Mouse (Mus musculus): ENCODE results near the gene Unc79.

Unc79 gene

DNA sequence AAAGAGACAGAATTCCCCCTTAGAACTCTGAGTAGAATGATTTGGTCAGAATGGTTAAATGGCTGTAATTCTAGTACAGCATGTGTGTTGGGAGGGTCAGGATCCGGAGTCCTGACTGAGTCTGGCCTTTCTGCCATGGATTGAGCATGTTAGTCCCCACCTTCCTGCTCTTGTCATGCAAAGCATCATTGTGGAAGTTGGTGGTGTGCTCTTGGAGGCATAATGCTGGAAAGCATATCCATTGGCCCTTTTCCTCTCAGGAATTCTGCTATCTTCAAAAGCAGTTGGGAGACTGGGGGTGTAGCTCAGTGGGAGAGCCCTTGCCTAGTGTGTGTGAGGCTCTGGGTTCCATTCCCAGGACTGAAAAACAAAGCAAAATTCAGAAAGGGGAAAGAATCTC lies 175.2 kb downstream of the Unc79 start:
- DNase-seq (ENCODE audit: low spot score in 2 of 2): no peak

- no peak for DNase-seq (ENCODE audit: low spot score in 2 of 2)
Observed at GRCm38 (mm10) chr12:103128914-103129313, 180.3 kb downstream of the Unc79 start.

GRCm38 (mm10) chr12:103129395-103130248 lies 181.0 kb downstream of the Unc79 start:
- no peak for DNase-seq (ENCODE audit: low spot score in 2 of 2)

DNA sequence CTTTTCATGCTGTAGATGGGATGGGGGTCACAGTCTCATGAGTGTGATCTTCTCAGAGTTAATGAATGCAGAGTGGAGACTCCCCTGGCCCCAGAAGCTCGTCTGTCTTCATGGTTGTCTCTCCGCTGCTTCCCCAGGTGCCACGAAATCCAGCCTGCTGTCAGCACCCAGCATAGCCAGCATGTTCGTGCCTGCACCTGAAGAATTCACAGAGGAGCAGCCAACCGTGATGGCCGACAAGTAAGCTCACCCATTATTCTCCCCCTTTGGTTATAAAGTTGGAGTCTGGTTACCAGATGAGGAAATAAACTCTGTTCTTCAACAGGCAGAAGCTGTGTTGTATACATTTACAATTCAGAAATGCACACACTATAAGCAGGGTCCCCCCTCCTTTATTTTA lies 182.8 kb downstream of the Unc79 start:
- DNase-seq (ENCODE audit: low spot score in 2 of 2): no peak

DNA sequence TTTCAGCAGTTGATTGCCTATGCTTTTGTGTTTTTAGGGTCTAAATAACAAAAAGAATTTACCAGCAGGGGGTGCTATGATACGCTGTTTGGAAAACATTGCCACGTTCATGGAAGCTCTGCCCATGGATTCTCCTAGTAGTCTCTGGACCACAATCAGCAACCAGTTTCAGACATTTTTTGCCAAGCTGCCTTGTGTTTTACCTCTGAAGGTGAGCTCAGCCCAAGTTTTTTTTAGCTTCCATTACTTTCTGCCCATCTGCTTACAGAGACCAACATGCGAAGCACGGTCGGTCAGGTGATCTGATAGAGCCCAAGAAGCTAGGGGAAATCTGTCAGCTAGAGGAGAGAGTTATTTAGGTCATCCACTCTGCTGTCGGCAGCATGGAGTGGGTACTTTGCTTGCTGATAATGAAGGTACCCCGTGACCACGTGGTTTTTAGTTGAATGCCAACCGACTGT lies 193.9 kb downstream of the Unc79 start:
- DNase-seq (ENCODE audit: low spot score in 2 of 2): no peak

GRCm38 (mm10) chr12:103143798-103144565 lies 195.3 kb downstream of the Unc79 start:
- DNase-seq (ENCODE audit: low spot score in 2 of 2): peak in 1 of 2 experiments; percentile 47

DNA sequence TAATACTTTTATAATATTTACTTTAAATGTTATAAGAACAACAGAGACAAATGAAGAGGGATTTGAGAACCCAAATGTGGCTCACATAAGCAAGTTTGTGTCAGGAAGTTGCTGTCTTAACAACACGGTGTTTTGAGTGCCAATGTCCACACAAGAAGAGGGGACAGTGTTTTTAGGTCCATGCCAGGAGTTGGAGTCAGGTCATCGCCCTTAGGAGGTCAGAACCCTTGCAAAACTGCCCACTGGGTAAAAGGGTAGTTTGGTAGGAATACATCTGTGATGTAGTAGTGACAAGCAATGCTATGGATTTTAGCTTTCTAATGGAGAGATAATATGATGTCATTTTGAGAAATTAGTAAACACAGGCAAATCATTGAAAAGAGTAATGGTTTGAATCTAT lies 201.6 kb downstream of the Unc79 start:
- DNase-seq (ENCODE audit: low spot score in 2 of 2): no peak

DNA sequence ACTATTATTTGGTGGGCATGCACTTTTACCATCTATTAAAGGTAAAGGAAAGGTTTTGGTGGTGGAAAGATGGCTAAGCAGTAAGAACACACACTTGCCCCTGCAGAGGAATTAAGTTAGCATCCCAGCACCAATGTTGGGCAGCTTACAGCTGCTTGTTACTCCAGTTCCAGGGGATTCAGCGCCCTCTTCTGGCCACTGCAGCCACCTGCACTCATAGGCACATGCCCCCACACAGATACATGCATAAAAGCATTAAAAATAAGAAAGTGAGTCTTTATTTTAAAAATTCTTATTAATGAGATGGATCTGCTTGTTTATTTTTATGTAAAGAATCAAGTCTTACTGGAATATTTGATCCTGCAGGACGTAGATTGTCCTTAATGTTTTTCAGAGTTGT lies 206.3 kb downstream of the Unc79 start:
- no peak for DNase-seq (ENCODE audit: low spot score in 2 of 2)

DNA sequence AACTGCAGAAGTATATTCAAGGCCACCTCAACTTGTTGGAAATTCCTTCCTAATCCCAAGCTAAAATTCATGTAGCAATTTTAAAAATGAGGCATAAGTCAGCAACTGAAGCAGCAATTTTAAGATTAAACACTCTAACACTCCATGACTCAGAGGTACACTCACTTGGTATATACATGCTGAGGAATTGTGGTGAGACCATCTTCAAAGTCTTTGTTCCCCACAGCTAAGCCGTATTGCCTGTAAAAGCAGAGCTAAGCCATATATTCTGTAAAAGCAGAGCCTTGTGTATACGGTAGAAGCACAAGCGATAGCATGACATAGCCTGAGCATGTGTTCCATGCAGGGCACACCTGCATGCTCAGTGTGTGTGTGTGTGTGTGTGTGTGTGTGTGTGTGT lies 206.7 kb downstream of the Unc79 start:
- DNase-seq (ENCODE audit: low spot score in 2 of 2): no peak

DNA sequence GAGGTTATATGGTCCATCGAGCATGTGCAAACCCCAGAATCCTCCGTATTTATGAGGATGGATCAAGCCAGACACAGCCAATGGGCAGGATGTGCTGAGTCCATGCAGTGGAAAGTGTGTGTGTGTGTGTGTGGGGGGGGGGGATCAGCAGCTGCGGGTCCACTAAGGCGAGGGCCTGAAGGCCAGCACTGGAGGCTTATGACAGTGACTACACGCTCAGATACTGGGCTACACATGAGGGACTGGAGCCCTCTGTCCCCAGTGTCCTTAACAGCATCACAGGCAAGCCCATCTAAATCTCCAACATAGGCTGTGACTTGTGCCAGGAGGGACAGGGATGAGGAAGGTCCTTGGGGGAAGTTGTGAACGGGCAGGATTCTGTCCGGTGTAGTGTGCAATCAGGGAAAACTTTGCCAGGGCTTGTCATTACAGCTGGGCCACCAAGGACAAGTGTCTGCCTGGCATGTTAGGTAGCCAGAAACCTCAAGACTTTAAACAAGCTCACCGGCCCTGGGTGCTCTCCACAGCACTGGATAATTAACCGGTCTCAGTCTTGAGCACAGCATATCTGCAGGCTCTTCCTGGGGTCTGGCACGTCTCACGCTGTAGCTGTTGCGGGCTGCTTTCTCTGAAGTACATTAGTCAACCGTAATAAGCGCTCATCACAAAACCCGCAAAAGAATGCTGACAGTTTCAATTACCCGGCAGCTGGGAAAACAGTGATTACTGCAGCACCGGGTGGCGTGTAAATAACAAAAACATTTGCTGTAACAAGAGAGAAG lies 208.7 kb downstream of the Unc79 start:
- DNase-seq (ENCODE audit: low spot score in 2 of 2): no peak

- peak; percentile 20 to 43 for DNase-seq (ENCODE audit: low spot score in 2 of 2)
Observed at GRCm38 (mm10) chr12:103159016-103159415, 210.4 kb downstream of the Unc79 start.

GRCm38 (mm10) chr12:103160721-103161120 lies 212.1 kb downstream of the Unc79 start:
- DNase-seq (ENCODE audit: low spot score in 2 of 2): no peak

DNA sequence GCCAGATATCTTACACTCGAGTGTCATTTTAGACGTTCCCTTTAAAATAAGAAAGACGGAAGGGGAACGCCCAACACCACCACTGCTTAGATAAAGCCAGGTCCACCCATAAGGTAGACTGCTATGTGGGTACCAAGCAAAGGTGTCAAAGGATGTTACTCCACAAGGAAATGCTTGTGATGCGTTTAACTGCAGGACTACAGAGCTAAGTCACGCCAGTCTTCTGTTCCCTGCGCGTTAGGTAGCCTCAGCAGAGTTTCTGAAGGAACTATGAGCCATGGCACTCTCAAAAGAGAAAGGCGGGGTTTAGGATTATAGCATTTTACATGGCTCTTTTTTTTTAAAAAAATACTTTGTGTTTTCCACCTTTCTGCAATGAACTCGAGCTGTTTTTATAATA lies 214.9 kb downstream of the Unc79 start:
- no peak for DNase-seq (ENCODE audit: low spot score in 2 of 2)

GRCm38 (mm10) chr12:103164101-103165030 lies 215.7 kb downstream of the Unc79 start:
- DNase-seq (ENCODE audit: low spot score in 2 of 2): no peak

DNA sequence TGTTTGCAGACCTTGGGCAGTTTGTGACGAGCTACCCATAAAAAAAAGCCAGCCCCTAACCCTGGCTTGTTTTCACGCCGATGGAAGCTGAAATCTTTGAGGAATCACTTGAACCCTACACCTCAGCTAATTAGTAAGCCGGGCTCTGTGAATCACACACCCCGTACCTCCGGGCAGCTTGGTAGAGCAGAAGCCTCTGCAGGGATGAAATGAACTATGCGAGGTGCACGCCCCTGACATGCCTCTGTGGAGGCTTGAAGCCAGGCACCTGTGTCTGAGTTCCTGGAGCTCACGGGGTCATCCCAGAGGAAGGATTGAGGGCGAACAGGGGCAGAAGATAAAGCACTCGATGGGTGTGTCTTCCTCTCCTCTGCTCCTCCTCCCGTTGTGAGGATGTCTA lies 220.2 kb downstream of the Unc79 start:
- no peak for DNase-seq (ENCODE audit: low spot score in 2 of 2)

GRCm38 (mm10) chr12:103183057-103183456 lies 234.4 kb downstream of the Unc79 start:
- no peak for DNase-seq (ENCODE audit: low spot score in 2 of 2)

- DNase-seq (ENCODE audit: low spot score in 2 of 2): no peak
Observed at GRCm38 (mm10) chr12:103187020-103187419, 238.4 kb downstream of the Unc79 start.

GRCm38 (mm10) chr12:103188223-103188622 lies 239.6 kb downstream of the Unc79 start:
- DNase-seq (ENCODE audit: low spot score in 2 of 2): no peak

GRCm38 (mm10) chr12:103189771-103190170 lies 241.1 kb downstream of the Unc79 start:
- peak in 1 of 2 experiments; percentile 56 for DNase-seq (ENCODE audit: low spot score in 2 of 2)

DNA sequence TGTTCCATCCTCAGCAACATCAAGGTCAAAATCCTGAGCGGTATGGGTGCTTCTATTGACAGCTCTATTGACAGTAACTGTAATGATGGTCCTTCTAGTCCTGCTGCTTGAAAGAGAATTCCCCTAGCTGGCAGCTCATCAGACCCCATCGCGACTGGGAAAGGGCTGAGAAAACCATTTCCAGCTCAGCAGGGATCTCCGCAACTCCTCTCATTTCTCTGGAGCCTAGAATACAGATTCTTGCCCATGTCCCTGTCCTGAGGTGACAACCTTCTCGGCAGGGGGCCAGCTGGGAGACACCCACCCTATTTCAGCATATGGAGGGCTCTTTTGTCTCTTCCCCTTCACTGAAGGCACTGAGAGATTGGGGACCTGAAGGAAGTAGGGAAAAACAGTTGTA lies 244.3 kb downstream of the Unc79 start:
- DNase-seq (ENCODE audit: low spot score in 2 of 2): no peak

Measured in frontal cortex, postnatal 10 days (tissue).